Mouse (Mus musculus): Measurements from ENCODE around the gene Fadd. TPM values are rescaled to one million over a fixed set of nuclear protein-coding genes. Genes with fewer than 3 reads are reported as not detected.
A peak's percentile ranks its signal among the peaks of the same experiment; 100 is the strongest.

The Fadd gene
- total RNA-seq, 2 experiments from 2014 or later, result 1.6 to 2.6 TPM

GRCm38 (mm10) chr7:144541351-144541750, 40.9 kb downstream of the Fadd start:
- no peak for DNase-seq
- Histone ChIP-seq H3K4me3 (no peak overlapping the region), H3K27ac (peak overlapping the region; percentile 56; the same call in 1 of the 2 replicates)
- TF ChIP-seq CTCF (IDR thresholded peaks at IDR 0.05), result no peak
- intact Hi-C loops (cut with DNase I), result no loop called here

GRCm38 (mm10) chr7:144539146-144539545, 43.1 kb downstream of the Fadd start:
- peak overlapping the region; percentile 78 for H3K27ac ChIP-seq
- intact Hi-C loops (cut with DNase I), result no loop called here
- TF ChIP-seq CTCF (IDR thresholded peaks at IDR 0.05), result no peak
- DNase-seq, result no peak
- H3K4me3 ChIP-seq, result no peak overlapping the region

GRCm38 (mm10) chr7:144538030-144538644, 44.1 kb downstream of the Fadd start:
- intact Hi-C loops (cut with DNase I), result no loop called here
- H3K27ac ChIP-seq, result peak overlapping the region; percentile 78
- TF ChIP-seq CTCF (IDR thresholded peaks at IDR 0.05), result no peak
- no peak overlapping the region; the same call in 1 of the 2 replicates for H3K4me3 ChIP-seq
- peak; percentile 40 for DNase-seq

- Histone ChIP-seq H3K4me3 (no peak overlapping the region), H3K27ac (no peak overlapping the region)
- intact Hi-C loops (cut with DNase I), result no loop called here
- no peak for TF ChIP-seq CTCF (IDR thresholded peaks at IDR 0.05)
- no peak for DNase-seq
Measured at GRCm38 (mm10) chr7:144536367-144536766, 45.9 kb downstream of the Fadd start.

GRCm38 (mm10) chr7:144534773-144535172, 47.5 kb downstream of the Fadd start:
- DNase-seq, result no peak
- H3K27ac ChIP-seq, result no peak overlapping the region
- H3K4me3 ChIP-seq, result no peak overlapping the region
- intact Hi-C loops (cut with DNase I), result no loop called here
- no peak for TF ChIP-seq CTCF (IDR thresholded peaks at IDR 0.05)

GRCm38 (mm10) chr7:144531585-144532378, 50.5 kb downstream of the Fadd start:
- DNase-seq, result no peak
- Histone ChIP-seq H3K4me3 (no peak overlapping the region), H3K27ac (peak overlapping the region; percentile 43; the same call in 1 of the 2 replicates)
- no peak for TF ChIP-seq CTCF (IDR thresholded peaks at IDR 0.05)
- intact Hi-C loops (cut with DNase I), result no loop called here

GRCm38 (mm10) chr7:144529851-144530250, 52.4 kb downstream of the Fadd start:
- H3K4me3 ChIP-seq, result no peak overlapping the region
- H3K27ac ChIP-seq, result peak overlapping the region; percentile 46
- intact Hi-C loops (cut with DNase I), result loop anchor here (2.0 kb wide), 1 partner anchor 13 kb away; no protein-coding TSS in a partner anchor
- no peak for TF ChIP-seq CTCF (IDR thresholded peaks at IDR 0.05)
- DNase-seq, result peak; percentile 13

- intact Hi-C loops (cut with DNase I), result loop anchor here (2.0 kb wide), 2 partner anchors 15 to 25 kb away; partner anchors contain the start of gene Ppfia1
- Histone ChIP-seq H3K4me3 (no peak overlapping the region), H3K27ac (peak overlapping the region; percentile 81)
- DNase-seq, result peak; percentile 75
- peak; percentile 26; the same call in 1 of the 2 replicates for TF ChIP-seq CTCF (IDR thresholded peaks at IDR 0.05)
Measured at GRCm38 (mm10) chr7:144527723-144528221, 54.5 kb downstream of the Fadd start.

Other genes starting within 250 kb of the Fadd start
- gene Cttn, start 111.5 kb downstream of the Fadd start, total RNA-seq (2021), result 10 to 100 TPM; 16.3 to 20.7 TPM
- 10 to 100 TPM; 28.3 to 33.4 TPM for gene Ppfia1, start 28.7 kb downstream of the Fadd start, total RNA-seq (2021)
- 1 to 10 TPM; 2.9 to 3.7 TPM for gene Ano1, start 169.5 kb upstream of the Fadd start, total RNA-seq (2021)